Mouse (Mus musculus) Muller cell, postnatal 12 days (primary cell): ENCODE results near the gene Akain1.

Experiments used
- DNase-seq: peaks from one replicate; pipeline ENCODE4 v3.0.0-alpha.2; 2015; ENCODE audit errors: inconsistent ontology term

The Akain1 gene

DNA sequence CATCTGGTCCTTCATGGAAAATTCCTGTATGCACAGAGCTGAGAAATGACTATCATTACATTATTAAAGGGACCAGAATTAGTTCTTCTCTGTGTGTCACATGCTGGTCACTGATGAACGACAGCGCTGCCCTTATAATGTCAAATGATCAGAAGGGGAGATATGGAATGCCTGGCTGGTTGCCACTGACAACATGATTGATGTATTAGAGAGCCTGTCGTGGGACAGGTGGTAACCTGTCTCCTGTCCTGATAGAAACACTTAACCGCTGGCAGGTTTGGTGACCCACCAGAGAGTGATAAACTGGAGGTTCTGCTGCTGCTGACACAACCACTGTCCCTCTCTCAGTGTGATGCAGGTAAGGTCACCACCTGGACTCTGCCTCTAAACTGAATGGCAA is 40.1 kb downstream of the Akain1 start:
- no peak for DNase-seq

DNA sequence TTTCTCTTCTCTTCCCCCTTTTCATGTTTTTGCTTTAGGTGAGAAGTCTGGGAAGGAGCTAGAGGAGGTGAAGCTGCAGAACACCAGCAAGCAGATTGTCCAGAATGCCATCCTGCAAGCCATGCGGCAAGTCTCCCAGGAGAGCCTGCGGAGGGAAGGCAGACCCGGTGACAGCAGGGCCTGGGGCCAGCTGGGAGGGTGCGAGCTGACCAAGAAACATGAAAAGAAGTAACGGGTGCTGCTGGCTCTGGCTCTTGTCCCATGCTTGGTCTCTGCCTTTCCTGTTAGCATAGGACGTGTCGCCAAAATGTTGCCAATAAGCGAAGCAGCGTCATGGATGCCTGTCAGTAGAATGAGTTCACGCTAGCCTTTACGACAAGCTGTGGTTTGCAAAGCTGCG is 48.0 kb downstream of the Akain1 start:
- DNase-seq, result no peak

DNA sequence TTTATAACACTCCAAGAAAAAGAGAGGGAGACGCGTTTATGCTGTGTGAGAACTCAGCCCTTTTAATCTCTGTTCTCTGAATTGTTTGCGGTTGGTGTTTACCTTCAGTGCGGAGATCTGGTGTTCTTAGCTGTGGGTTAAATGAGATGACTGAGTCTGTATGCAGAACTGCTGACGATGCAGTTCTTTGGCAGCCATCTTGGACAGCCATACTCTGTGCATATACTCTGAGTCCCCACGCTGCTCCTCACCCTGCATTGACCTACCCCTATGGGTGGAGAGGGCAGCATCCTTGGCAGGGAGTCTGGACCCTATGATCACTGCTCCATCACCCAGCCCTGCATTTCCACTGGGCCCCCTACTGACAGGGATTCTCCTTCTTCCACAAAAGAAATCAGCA is 48.8 kb downstream of the Akain1 start:
- no peak for DNase-seq

DNA sequence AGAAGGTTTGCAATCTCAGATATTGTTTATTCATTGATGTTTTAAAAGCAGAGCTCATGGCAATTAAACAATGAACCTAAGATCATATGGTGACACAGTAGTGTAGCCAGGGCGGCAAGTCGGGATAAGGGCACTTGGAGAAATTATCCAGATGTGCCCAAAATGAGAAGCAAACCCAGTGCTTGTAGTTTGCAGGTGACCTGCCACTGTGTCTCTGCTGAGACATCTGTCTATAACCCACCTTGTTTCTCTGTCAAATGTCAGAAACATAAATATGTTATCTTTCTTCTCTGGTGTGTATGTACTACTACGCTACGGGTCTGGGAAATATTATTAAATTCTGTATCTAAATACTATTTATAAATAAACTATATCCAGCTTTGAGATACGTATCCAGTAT is 49.7 kb downstream of the Akain1 start:
- no peak for DNase-seq

DNA sequence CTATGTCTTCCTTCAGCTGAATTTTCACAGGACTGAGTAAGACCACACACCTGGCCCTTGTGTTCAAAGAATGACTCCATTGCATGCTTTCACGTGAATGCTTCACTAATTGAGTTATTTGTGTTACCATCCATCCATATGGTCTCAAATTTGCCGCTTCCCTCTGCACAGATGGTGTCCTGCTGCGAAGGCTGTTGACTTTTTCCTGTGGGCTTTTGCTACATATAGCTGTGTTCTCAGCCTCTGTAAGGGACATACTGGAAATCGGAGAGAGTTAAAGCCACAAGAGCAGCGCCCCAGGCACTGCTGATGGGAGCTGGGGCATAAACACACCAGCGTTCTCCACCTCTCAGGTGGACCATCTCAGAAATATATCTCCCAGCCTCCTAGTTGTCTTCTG is 53.2 kb downstream of the Akain1 start:
- DNase-seq, result no peak

DNA sequence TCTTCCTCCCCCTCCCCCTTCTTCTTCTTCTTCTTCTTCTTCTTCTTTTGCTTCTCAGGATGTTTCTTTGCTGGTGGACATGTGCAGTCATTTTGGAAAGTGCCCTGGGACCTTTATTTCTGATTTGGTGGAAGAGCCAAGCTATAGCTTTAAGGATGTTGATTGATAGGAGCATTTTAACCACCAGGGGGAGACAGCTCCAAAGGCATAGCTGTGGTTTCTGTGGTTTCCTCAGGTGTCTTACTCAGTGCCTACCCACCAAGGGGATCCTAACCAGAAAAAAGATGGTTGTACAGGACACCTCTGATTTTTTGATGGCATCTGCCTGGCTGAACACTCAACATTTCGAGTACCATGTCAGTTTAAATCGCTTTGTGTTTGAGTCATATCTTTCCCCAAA is 56.4 kb downstream of the Akain1 start:
- peak; percentile 60 for DNase-seq

DNA sequence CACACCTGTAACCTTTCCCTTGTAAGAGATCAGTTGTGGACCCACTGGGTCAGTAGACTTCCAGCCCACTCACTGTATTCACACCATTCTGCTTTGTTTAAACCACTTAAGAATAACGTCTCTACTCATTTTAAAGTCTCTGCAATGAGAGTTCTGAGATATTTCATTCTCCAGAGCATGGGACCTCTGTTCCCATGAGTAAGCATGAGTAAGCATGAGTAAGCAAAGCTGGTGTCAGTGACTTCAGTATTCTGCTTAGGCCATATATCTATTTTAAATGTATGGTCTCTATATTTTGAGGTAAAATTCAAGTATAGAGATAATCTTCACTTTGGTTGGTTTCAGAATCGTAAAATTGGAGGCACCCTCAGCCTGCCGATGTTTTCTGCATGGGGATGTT is 57.0 kb downstream of the Akain1 start:
- no peak for DNase-seq

DNA sequence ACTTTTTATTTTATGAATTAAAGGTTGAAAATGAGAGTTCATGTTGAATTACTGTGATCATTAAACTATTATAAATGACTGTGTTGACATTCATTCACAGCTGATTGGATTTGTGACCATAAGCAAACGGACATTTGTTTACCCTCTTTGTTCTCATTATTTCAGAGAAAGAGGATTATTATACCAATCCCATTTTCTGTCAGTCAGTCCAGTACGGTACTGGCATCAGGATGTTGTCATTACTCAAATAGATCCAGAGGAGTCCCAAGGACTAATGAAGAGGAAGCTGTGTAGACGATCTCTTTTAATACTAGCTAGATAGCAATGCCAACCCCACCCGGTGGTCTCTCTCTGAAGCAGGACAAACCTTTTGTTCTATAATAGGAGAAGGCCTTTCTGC is 58.2 kb downstream of the Akain1 start:
- peak; percentile 91 for DNase-seq

DNA sequence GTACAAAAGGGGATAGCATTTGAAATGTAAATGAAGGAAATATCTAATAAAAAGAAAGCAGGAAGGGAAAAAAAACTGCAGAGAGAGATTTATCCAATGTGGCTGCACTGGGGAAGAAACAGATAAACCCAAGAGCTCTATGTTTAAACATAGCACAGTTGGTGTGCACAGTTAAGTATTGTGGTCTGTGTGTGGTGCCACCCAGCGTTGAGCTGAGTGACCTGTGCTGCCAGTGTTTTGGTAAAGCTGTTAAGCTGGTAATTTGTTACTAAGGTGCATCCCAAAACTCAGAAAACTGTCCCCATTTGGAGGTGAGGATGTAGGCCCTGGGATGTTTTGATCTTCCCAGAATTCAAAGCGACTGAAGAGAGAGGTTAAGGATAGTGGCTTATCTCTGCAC is 59.8 kb downstream of the Akain1 start:
- no peak for DNase-seq

DNA sequence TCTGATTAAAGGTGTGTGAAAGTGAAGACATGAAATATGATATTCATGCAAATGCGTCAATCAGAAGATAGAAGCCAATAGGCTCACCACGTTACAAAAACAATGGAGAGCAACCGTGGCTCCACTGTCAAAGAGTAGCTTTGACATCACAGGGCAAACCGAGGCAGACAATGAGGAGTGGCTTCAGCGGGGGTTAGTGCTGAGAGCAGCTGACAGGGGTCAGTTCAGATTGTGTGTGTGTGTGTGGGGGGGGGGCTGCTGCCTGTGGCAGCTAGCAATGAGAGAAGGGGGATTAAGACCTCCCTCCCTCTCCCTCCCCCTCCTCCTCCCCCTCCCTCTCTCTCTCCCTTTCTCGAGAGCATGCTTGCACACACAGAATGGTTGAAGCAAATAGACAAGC is 60.3 kb downstream of the Akain1 start:
- no peak for DNase-seq

DNA sequence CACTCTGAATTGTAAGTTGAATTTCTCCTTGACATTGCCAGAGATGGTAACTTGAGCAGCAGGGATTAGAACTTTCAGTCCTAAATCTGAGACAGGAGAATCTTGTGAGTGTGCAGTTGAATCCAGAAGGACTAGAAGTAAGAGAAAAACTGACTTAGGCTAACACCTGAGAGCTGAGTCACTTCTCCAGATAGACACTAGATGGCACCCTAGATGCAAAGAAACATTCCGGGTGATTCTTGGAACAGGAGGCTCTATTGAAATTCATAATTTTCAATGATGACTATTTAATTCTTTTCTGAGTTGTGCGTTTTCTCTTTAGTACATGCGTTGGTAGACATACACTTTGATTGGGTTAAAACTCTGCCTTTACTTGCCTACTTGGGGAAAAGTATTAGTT is 66.9 kb downstream of the Akain1 start:
- DNase-seq, result no peak

DNA sequence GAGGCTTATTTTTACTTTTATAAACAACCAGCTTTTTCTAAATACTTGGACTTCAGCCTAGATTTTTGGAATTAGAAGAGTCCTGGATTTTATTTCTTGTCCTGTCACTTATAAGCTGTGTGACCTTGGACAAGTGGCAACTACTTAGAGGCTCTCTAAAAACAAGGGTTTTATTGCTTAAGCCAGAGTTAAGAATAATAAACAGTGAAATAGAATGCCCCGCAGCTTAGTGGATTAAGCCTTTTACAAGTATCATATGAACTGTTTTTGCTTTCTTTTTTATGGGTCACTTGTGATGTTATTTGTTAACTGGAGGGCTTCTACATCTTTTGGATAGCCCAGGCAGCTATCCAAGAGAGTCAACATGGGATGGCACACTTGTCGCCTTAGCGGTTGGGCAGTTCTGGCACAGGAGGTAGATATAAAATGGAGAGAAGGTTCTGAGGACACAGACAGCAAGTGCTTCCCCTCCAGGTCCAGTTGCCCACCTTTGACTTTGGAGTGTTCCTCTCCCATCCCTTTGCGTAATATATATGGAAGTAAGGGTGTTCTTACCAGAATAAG is 77.3 kb downstream of the Akain1 start:
- no peak for DNase-seq

DNA sequence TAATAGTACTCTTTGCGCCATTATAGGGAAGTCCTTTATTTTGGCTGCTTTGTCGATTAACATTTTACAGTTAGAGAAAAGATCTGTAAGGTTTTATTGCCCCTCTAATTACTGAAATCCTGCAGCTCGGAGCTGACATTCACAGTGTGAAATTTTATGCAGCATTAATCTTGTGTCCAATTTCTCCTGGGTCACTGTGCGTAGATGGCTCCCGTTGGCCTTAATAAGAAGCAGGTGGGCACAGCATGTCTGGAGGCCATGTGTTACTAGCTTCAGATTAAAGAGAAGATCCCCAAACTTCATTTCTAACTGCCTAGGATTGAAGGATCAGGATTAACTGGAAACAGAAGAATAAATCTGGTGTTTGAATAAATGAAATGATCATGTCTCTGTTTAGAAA is 92.3 kb downstream of the Akain1 start:
- DNase-seq, result peak; percentile 54
